Mouse (Mus musculus) intestine, embryonic 15.5 days (tissue): ENCODE measurements around the gene Gpr33. TPM values are rescaled to one million over a fixed set of nuclear protein-coding genes. Genes with fewer than 3 reads are reported as not detected.

Source experiments
- ATAC-seq: fragments of 200-750 bp; cut with Nextera tagmentation; 2 replicates; pipeline ENCODE4 v1.8.0; 2017; ENCODE audit warnings: moderate TSS enrichment, moderate library complexity
- H3K27ac ChIP-seq: fragments of 300-500 bp; sonication (generic); 2 replicates; pipeline ENCODE4 v1.5.1; 2015; ENCODE audit warnings: mild to moderate bottlenecking, inconsistent platforms
- H3K27me3 ChIP-seq: fragments of 300-500 bp; sonication (generic); replicated peaks from 2 replicates; pipeline ENCODE4 v1.6.1; 2015; ENCODE audit warnings: inconsistent platforms
- H3K36me3 ChIP-seq: fragments of 300-500 bp; sonication (generic); 2 replicates; pipeline ENCODE4 v1.6.1; 2015; ENCODE audit warnings: inconsistent platforms
- H3K4me1 ChIP-seq: fragments of 300-500 bp; sonication (generic); replicated peaks from 2 replicates; pipeline ENCODE4 v1.6.1; 2015; ENCODE audit warnings: inconsistent platforms
- H3K4me2 ChIP-seq: fragments of 300-500 bp; sonication (generic); replicated peaks from 2 replicates; pipeline ENCODE4 v1.6.1; 2015; ENCODE audit warnings: mild to moderate bottlenecking, inconsistent platforms
- H3K4me3 ChIP-seq: fragments of 300-500 bp; sonication (generic); replicated peaks from 2 replicates; pipeline ENCODE4 v1.5.1; 2015; ENCODE audit warnings: inconsistent platforms
- H3K9ac ChIP-seq: fragments of 300-500 bp; sonication (generic); 2 replicates; pipeline ENCODE4 v1.6.1; 2015; ENCODE audit warnings: inconsistent platforms
- H3K9me3 ChIP-seq: fragments of 300-500 bp; sonication (generic); 2 replicates; pipeline ENCODE4 v1.6.1; 2016; ENCODE audit warnings: inconsistent platforms
- WGBS: fragments of 180-500 bp; shearing (Covaris S2); methylation state at CpG from one replicate; pipeline ENCODE4 v1.1.7; 2015; 5-methylcytosine and 5-hydroxymethylcytosine counted together
- polyA plus RNA-seq: library from polyadenylated mRNA; unstranded; fragments of >200 nt; fragmentation: Nextera tagmentation; extraction: Ambion mirVana; gene quantifications from 2 replicates; pipeline ENCODE4 v1.2.1, GENCODE M21; 2015

Gpr33 gene
- polyA plus RNA-seq, 1 experiment from 2014 or later = not detected

GRCm38 (mm10) chr12:51974381-51974780 lies 53.5 kb downstream of the Gpr33 start:
- 92% methylated on average over 1 of the region's 1 CpGs for WGBS
- no peak overlapping the region for H3K27ac ChIP-seq
- no peak overlapping the region for H3K9ac ChIP-seq
- H3K27me3 ChIP-seq = no peaks in the 10 kb centered on the region
- H3K36me3 ChIP-seq = no peaks in the 10 kb centered on the region
- no peaks in the 10 kb centered on the region for H3K9me3 ChIP-seq
- no peak overlapping the region for H3K4me3 ChIP-seq
- 0 out of 2 replicates have a peak, but pooled peaks cover 2% of the 10 kb centered on the region for H3K4me1 ChIP-seq
- H3K4me2 ChIP-seq = no peak overlapping the region
- ATAC-seq = no peak

Other genes with a start within 250 kb of the Gpr33 start
- gene Hectd1, start 198.5 kb downstream of the Gpr33 start, polyA plus RNA-seq = 31.1 and 32.2 TPM in 2 replicates
- 8.2 and 10.2 TPM in 2 replicates for gene Heatr5a, start 56.7 kb downstream of the Gpr33 start, polyA plus RNA-seq
- gene Dtd2, start 21.6 kb downstream of the Gpr33 start, polyA plus RNA-seq = 24.8 and 26.5 TPM in 2 replicates
- gene Nubpl, start 69.7 kb upstream of the Gpr33 start, polyA plus RNA-seq = 11.2 and 12.8 TPM in 2 replicates